Mouse (Mus musculus): ENCODE results near the gene Gm10959. TPM values are rescaled to one million over a fixed set of nuclear protein-coding genes. Genes with fewer than 3 reads are reported as not detected.
A peak's percentile ranks its signal among the peaks of the same experiment; 100 is the strongest.

Gm10959 gene
- total RNA-seq, 2 experiments from 2014 or later, result not detected

- DNase-seq, result no peak
- intact Hi-C loops (cut with DNase I), result no loop called here
These were observed 23.9 kb downstream of the Gm10959 start for GRCm38 (mm10) chr3:122895189-122895731.

GRCm38 (mm10) chr3:122894772-122895171 lies 24.4 kb downstream of the Gm10959 start, which contains the start of gene Fabp2:
Fabp2 (plus strand) TSS chr3:122895072.
- intact Hi-C loops (cut with DNase I), result no loop called here
- DNase-seq, result no peak

DNA sequence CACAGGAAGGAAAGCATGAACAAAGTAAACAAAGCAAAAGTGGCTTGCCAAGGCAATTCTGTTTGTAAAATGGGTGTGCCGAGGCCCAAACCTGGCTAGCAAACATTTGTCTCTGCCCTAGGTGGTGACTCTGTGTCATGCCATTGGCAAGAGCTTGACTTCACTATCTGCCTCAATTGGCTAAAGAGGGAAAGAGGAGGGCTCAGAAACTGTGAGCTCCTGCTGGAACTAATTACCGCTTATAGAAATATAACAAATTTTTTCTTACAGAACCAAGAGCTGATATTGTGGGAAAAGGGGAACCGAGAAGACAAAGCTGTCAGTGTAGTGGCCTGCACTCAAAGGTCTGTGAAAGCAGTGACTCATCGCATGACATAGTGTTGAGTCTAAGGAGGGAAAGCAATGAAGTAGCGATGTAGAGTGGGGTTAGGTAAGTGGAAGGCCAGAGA lies 30.8 kb downstream of the Gm10959 start:
- intact Hi-C loops (cut with DNase I), result no loop called here
- DNase-seq, result peak in 1 of 2 experiments; percentile 12

- intact Hi-C loops (cut with DNase I), result no loop called here
These were observed 31.5 kb downstream of the Gm10959 start for GRCm38 (mm10) chr3:122887505-122888301.

GRCm38 (mm10) chr3:122878705-122879315 lies 40.4 kb downstream of the Gm10959 start:
- intact Hi-C loops (cut with DNase I), result no loop called here
- no peak for DNase-seq

More at GRCm38 (mm10) chr3:122887505-122888301, 31.5 kb downstream of the Gm10959 start:
- no peak for DNase-seq

- no peak for DNase-seq
These were observed 41.6 kb downstream of the Gm10959 start for GRCm38 (mm10) chr3:122877543-122877942.

DNA sequence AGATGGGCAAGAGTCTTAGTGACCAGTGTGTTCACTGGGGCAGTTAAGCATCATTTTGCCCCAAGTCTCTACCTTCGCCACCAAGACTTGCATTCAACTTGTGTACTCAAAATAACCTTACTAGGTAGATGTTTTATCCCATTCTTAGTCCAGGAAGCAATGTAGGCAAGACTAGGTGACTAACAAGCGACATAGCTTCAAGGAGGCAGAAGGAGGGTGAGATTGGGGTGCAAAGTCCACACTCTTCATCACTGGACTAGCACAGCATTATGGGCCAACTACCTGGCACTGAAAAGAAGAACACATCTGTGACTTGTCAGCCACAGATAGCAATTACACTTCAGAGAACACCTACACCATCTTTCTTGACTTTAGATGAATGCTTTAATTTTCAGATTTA lies 42.3 kb downstream of the Gm10959 start:
- DNase-seq, result no peak
- intact Hi-C loops (cut with DNase I), result no loop called here

More at GRCm38 (mm10) chr3:122877543-122877942, 41.6 kb downstream of the Gm10959 start:
- intact Hi-C loops (cut with DNase I), result no loop called here

DNA sequence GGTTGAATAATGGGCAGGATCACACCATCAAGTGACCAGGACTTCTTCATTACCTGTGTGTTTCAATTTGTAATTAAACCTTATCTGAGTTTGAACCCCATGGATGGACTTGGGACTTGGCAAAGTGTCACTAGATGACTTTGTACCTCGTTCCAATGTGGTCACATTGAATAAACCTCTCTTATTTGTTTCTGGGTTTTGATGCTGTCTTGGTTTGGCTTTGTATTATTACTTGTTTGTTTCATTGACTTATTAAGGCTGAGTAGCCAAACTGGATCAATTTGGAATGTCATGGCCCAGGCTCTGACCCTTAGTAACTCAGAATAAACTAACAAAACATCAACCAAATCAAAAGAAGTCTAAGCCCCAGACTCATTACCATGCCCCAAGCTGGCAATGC lies 47.6 kb downstream of the Gm10959 start:
- intact Hi-C loops (cut with DNase I), result no loop called here

GRCm38 (mm10) chr3:122868270-122868669 lies 50.9 kb downstream of the Gm10959 start:
- DNase-seq, result no peak
- intact Hi-C loops (cut with DNase I), result no loop called here

More for the DNA sequence above, 47.6 kb downstream of the Gm10959 start:
- DNase-seq, result no peak

DNA sequence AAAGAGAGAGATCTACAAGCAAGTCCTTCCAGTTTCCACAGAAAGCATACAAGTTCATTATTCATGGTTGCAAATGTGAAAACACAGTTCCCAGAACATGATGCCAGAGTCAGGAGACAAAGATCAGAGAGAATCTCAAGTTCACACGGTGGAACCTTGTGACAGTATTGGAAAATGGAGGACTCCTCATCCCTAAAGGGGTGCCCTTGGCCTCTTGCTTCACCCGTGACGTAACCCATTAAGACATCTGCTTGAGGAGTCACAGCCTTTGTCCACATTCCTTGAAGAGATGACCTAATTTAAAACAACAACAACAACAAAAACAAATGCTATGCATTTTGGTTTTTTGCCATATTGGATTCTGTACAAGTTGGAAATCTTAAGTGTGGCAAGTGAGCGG lies 54.1 kb downstream of the Gm10959 start:
- intact Hi-C loops (cut with DNase I), result no loop called here
- DNase-seq, result no peak

Other genes with a start within 250 kb of the Gm10959 start
- gene Pde5a, start 190.4 kb downstream of the Gm10959 start, total RNA-seq (2021), result 10 to 100 TPM; 10.5 to 12.9 TPM
- gene Fabp2, start 24.3 kb downstream of the Gm10959 start, total RNA-seq (2021), result not detected
- 10 to 100 TPM; 88.5 to 92.0 TPM for gene 1810037I17Rik, start 4.8 kb upstream of the Gm10959 start, total RNA-seq (2021)
- 1 to 10 TPM; 8.3 to 8.4 TPM for gene Usp53, start 65.2 kb upstream of the Gm10959 start, total RNA-seq (2021)
- 1,000 to 10,000 TPM; 1,201 to 1,221 TPM for gene Myoz2, start 115.7 kb upstream of the Gm10959 start, total RNA-seq (2021)